Mouse (Mus musculus): ENCODE data around the gene Zfp853. TPM values are rescaled to one million over a fixed set of nuclear protein-coding genes. Genes with fewer than 3 reads are reported as not detected.

Gene Zfp853
- not detected for polyA plus RNA-seq (2012; fragmentation: generic; extraction: Trizol)
- long read RNA-seq, experiment 1 = 0 reads
- long read RNA-seq, experiment 2 = 0 reads

- no peaks in the 10 kb centered on the region for H3K79me2 ChIP-seq (ENCODE audit: control insufficient read depth, insufficient read depth)
- TF ChIP-seq MYOG (IDR thresholded peaks at IDR 0.05; ENCODE audit: control insufficient read depth, extremely low read depth, insufficient read length) = no peak
- TF ChIP-seq USF1 (IDR thresholded peaks at IDR 0.05; ENCODE audit: low read depth) = no peak
- no peak for TF ChIP-seq CEBPB (IDR thresholded peaks at IDR 0.05; ENCODE audit: low read depth)
- TF ChIP-seq MAX (IDR thresholded peaks at IDR 0.05) = no peak
- TF ChIP-seq MYOD1 (IDR thresholded peaks at IDR 0.05; ENCODE audit: control insufficient read depth, insufficient read length, low read depth) = no peak
- TF ChIP-seq FOSL1 (IDR thresholded peaks at IDR 0.05; ENCODE audit: insufficient read depth, low read length, poor library complexity, severe bottlenecking) = no peak
- TF ChIP-seq CTCF (IDR thresholded peaks at IDR 0.05; ENCODE audit: control insufficient read depth, insufficient read depth, insufficient read length) = no peak
- no peak within 1 kb of the TSS for H3K4me3 ChIP-seq (ENCODE audit: insufficient read depth, poor library complexity, severe bottlenecking)
- H3K27me3 ChIP-seq (ENCODE audit: control insufficient read depth, insufficient read depth, insufficient read length) = no peaks in the 10 kb centered on the region
- H3K36me3 ChIP-seq (ENCODE audit: control insufficient read depth, insufficient read depth) = no peaks in the 10 kb centered on the region
- H3ac ChIP-seq (ENCODE audit: control insufficient read depth, insufficient read length, low read depth) = no peak within 1 kb of the TSS
- H3K79me3 ChIP-seq (ENCODE audit: low read depth) = no peaks in the 10 kb centered on the region
These were observed at the start of gene Zfp853 for GRCm38 (mm10) chr5:143293404-143293803. Zfp853 (minus strand) TSS chr5:143293623.

- no peak for TF ChIP-seq USF1 (IDR thresholded peaks at IDR 0.05; ENCODE audit: low read depth)
- TF ChIP-seq CTCF (IDR thresholded peaks at IDR 0.05; ENCODE audit: control insufficient read depth, insufficient read depth, insufficient read length) = no peak
- TF ChIP-seq FOSL1 (IDR thresholded peaks at IDR 0.05; ENCODE audit: insufficient read depth, low read length, poor library complexity, severe bottlenecking) = no peak
- TF ChIP-seq MYOG (IDR thresholded peaks at IDR 0.05; ENCODE audit: control insufficient read depth, extremely low read depth, insufficient read length) = no peak
- TF ChIP-seq CEBPB (IDR thresholded peaks at IDR 0.05; ENCODE audit: low read depth) = no peak
- TF ChIP-seq MYOD1 (IDR thresholded peaks at IDR 0.05; ENCODE audit: control insufficient read depth, insufficient read length, low read depth) = no peak
- no peak for TF ChIP-seq MAX (IDR thresholded peaks at IDR 0.05)
- H3K36me3 ChIP-seq (ENCODE audit: control insufficient read depth, insufficient read depth) = no peaks in the 10 kb centered on the region
- H3K4me3 ChIP-seq (ENCODE audit: insufficient read depth, poor library complexity, severe bottlenecking) = no peak overlapping the region
- no peak overlapping the region for H3ac ChIP-seq (ENCODE audit: control insufficient read depth, insufficient read length, low read depth)
- no peaks in the 10 kb centered on the region for H3K79me2 ChIP-seq (ENCODE audit: control insufficient read depth, insufficient read depth)
- H3K79me3 ChIP-seq (ENCODE audit: low read depth) = no peaks in the 10 kb centered on the region
- H3K27me3 ChIP-seq (ENCODE audit: control insufficient read depth, insufficient read depth, insufficient read length) = peaks cover 16% of the 10 kb centered on the region
These were observed 46.2 kb upstream of the Zfp853 start for GRCm38 (mm10) chr5:143339603-143340002.

- no peaks in the 10 kb centered on the region for H3K79me2 ChIP-seq (ENCODE audit: control insufficient read depth, insufficient read depth)
- no peak overlapping the region for H3ac ChIP-seq (ENCODE audit: control insufficient read depth, insufficient read length, low read depth)
- H3K27me3 ChIP-seq (ENCODE audit: control insufficient read depth, insufficient read depth, insufficient read length) = peaks cover 14% of the 10 kb centered on the region
- H3K79me3 ChIP-seq (ENCODE audit: low read depth) = no peaks in the 10 kb centered on the region
- no peak overlapping the region for H3K4me3 ChIP-seq (ENCODE audit: insufficient read depth, poor library complexity, severe bottlenecking)
- TF ChIP-seq CEBPB (IDR thresholded peaks at IDR 0.05; ENCODE audit: low read depth) (no peak), MYOD1 (IDR thresholded peaks at IDR 0.05; ENCODE audit: control insufficient read depth, insufficient read length, low read depth) (no peak), MYOG (IDR thresholded peaks at IDR 0.05; ENCODE audit: control insufficient read depth, extremely low read depth, insufficient read length) (no peak), USF1 (IDR thresholded peaks at IDR 0.05; ENCODE audit: low read depth) (no peak), CTCF (IDR thresholded peaks at IDR 0.05; ENCODE audit: control insufficient read depth, insufficient read depth, insufficient read length) (no peak), FOSL1 (IDR thresholded peaks at IDR 0.05; ENCODE audit: insufficient read depth, low read length, poor library complexity, severe bottlenecking) (no peak), MAX (IDR thresholded peaks at IDR 0.05) (no peak)
- no peaks in the 10 kb centered on the region for H3K36me3 ChIP-seq (ENCODE audit: control insufficient read depth, insufficient read depth)
These were observed 43.1 kb upstream of the Zfp853 start for GRCm38 (mm10) chr5:143336559-143336958.

GRCm38 (mm10) chr5:143335089-143335460 lies 41.7 kb upstream of the Zfp853 start:
- peaks cover 13% of the 10 kb centered on the region for H3K27me3 ChIP-seq (ENCODE audit: control insufficient read depth, insufficient read depth, insufficient read length)
- H3K79me2 ChIP-seq (ENCODE audit: control insufficient read depth, insufficient read depth) = peaks cover 2% of the 10 kb centered on the region
- TF ChIP-seq USF1 (IDR thresholded peaks at IDR 0.05; ENCODE audit: low read depth) (no peak), FOSL1 (IDR thresholded peaks at IDR 0.05; ENCODE audit: insufficient read depth, low read length, poor library complexity, severe bottlenecking) (no peak), MYOD1 (IDR thresholded peaks at IDR 0.05; ENCODE audit: control insufficient read depth, insufficient read length, low read depth) (no peak), MAX (IDR thresholded peaks at IDR 0.05) (no peak), CTCF (IDR thresholded peaks at IDR 0.05; ENCODE audit: control insufficient read depth, insufficient read depth, insufficient read length) (no peak), CEBPB (IDR thresholded peaks at IDR 0.05; ENCODE audit: low read depth) (no peak), MYOG (IDR thresholded peaks at IDR 0.05; ENCODE audit: control insufficient read depth, extremely low read depth, insufficient read length) (no peak)
- H3K36me3 ChIP-seq (ENCODE audit: control insufficient read depth, insufficient read depth) = no peaks in the 10 kb centered on the region
- no peaks in the 10 kb centered on the region for H3K79me3 ChIP-seq (ENCODE audit: low read depth)
- no peak overlapping the region for H3K4me3 ChIP-seq (ENCODE audit: insufficient read depth, poor library complexity, severe bottlenecking)
- no peak overlapping the region for H3ac ChIP-seq (ENCODE audit: control insufficient read depth, insufficient read length, low read depth)

GRCm38 (mm10) chr5:143334418-143335088 lies 41.1 kb upstream of the Zfp853 start:
- no peak for TF ChIP-seq MAX (IDR thresholded peaks at IDR 0.05)
- no peak for TF ChIP-seq MYOD1 (IDR thresholded peaks at IDR 0.05; ENCODE audit: control insufficient read depth, insufficient read length, low read depth)
- Histone ChIP-seq H3ac (ENCODE audit: control insufficient read depth, insufficient read length, low read depth) (no peak overlapping the region), H3K4me3 (ENCODE audit: insufficient read depth, poor library complexity, severe bottlenecking) (no peak overlapping the region), H3K36me3 (ENCODE audit: control insufficient read depth, insufficient read depth) (no peaks in the 10 kb centered on the region), H3K27me3 (ENCODE audit: control insufficient read depth, insufficient read depth, insufficient read length) (peaks cover 8% of the 10 kb centered on the region), H3K79me3 (ENCODE audit: low read depth) (no peaks in the 10 kb centered on the region), H3K79me2 (ENCODE audit: control insufficient read depth, insufficient read depth) (peaks cover 7% of the 10 kb centered on the region)

GRCm38 (mm10) chr5:143333872-143334271 lies 40.4 kb upstream of the Zfp853 start:
- Histone ChIP-seq H3K79me3 (ENCODE audit: low read depth) (peaks cover under 1% of the 10 kb centered on the region), H3K79me2 (ENCODE audit: control insufficient read depth, insufficient read depth) (peaks cover 12% of the 10 kb centered on the region), H3ac (ENCODE audit: control insufficient read depth, insufficient read length, low read depth) (no peak overlapping the region), H3K27me3 (ENCODE audit: control insufficient read depth, insufficient read depth, insufficient read length) (peaks cover 7% of the 10 kb centered on the region), H3K36me3 (ENCODE audit: control insufficient read depth, insufficient read depth) (no peaks in the 10 kb centered on the region), H3K4me3 (ENCODE audit: insufficient read depth, poor library complexity, severe bottlenecking) (no peak overlapping the region)
- TF ChIP-seq USF1 (IDR thresholded peaks at IDR 0.05; ENCODE audit: low read depth) (no peak), CTCF (IDR thresholded peaks at IDR 0.05; ENCODE audit: control insufficient read depth, insufficient read depth, insufficient read length) (peak; percentile 46)
